Mouse (Mus musculus): Measurements from ENCODE around the gene Med25.

- TF ChIP-seq CTCF (IDR thresholded peaks at IDR 0.05; ENCODE audit: extremely low read depth, insufficient read length, insufficient replicate concordance, low read depth, low read length) (no peak), POLR2A (IDR thresholded peaks at IDR 0.05; ENCODE audit: low read depth, low read length) (peak; percentile 74)
Measured at GRCm38 (mm10) chr7:44892276-44892921, at the start of gene Med25.

Data from small intestine, adult 2 months (tissue).